Mouse (Mus musculus) erythroblast, embryonic 14.5 days (primary cell): Measurements from ENCODE around the gene Nmnat1. TPM values are rescaled to one million over a fixed set of nuclear protein-coding genes. Genes with fewer than 3 reads are reported as not detected.

Experiments used
- H3K27me3 ChIP-seq: 2 replicates; pipeline ENCODE4 v1.6.1; 2012; ENCODE audit warnings: inconsistent platforms; ENCODE audit not compliant: control insufficient read depth
- H3K36me3 ChIP-seq: 2 replicates; pipeline ENCODE4 v1.6.1; 2012; ENCODE audit warnings: mild to moderate bottlenecking, inconsistent platforms; ENCODE audit not compliant: control insufficient read depth
- H3K4me1 ChIP-seq: 2 replicates; pipeline ENCODE4 v1.6.1; 2012; ENCODE audit warnings: inconsistent platforms; ENCODE audit not compliant: control insufficient read depth
- H3K4me3 ChIP-seq: replicated peaks from 2 replicates; pipeline ENCODE3; 2012; ENCODE audit warnings: moderate library complexity, mild to moderate bottlenecking, inconsistent platforms
- H3K9me3 ChIP-seq: 2 replicates; pipeline ENCODE4 v1.6.1; 2012; ENCODE audit warnings: low read length, inconsistent platforms, mixed read lengths; ENCODE audit not compliant: control insufficient read depth
- GATA1 ChIP-seq: IDR thresholded peaks from 2 replicates; pipeline ENCODE4 v1.6.1; 2012; ENCODE audit warnings: low read length, inconsistent platforms, mixed read lengths
- TAL1 ChIP-seq: IDR thresholded peaks from 3 replicates; pipeline ENCODE4 v1.6.1; 2012; ENCODE audit warnings: low read length, inconsistent platforms, mixed read lengths
- polyA plus RNA-seq: library from polyadenylated mRNA; stranded (reverse); fragments of >175 nt; gene quantifications from 2 replicates; pipeline ENCODE4 v1.2.3, GENCODE M21; 2012

Gene Nmnat1
- polyA plus RNA-seq, 1 experiment = 0.17 TPM

GRCm38 (mm10) chr4:149499790-149500189, 14.8 kb upstream of the Nmnat1 start:
- TF ChIP-seq GATA1 (no peak), TAL1 (no peak)
- Histone ChIP-seq H3K27me3 (no peaks in the 10 kb centered on the region), H3K4me3 (no peak overlapping the region), H3K36me3 (peaks cover 54% of the 10 kb centered on the region), H3K9me3 (no peaks in the 10 kb centered on the region), H3K4me1 (no peaks in the 10 kb centered on the region)

DNA sequence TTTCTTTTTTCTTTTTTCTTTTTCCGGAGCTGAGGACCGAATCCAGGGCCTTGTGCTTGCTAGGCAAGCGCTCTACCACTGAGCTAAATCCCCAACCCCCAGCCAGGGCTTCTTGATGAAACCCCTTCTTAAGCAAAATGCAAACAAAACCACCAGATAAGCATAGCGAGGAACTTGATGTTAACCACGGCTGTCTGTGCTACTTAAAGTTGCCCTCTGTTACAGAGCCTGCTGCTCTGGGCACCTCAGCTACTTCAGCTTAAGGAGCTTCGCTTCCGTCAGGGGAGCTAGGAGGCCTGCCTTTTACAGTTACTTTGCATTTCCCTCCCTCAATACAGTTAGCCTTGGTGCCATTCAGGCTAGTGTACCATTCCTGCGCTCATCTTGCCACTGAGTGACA, 13.9 kb upstream of the Nmnat1 start:
- Histone ChIP-seq H3K4me3 (no peak overlapping the region), H3K4me1 (no peaks in the 10 kb centered on the region), H3K9me3 (no peaks in the 10 kb centered on the region), H3K36me3 (peaks cover 62% of the 10 kb centered on the region), H3K27me3 (no peaks in the 10 kb centered on the region)
- TF ChIP-seq GATA1 = no peak
- no peak for TF ChIP-seq TAL1

- H3K4me3 ChIP-seq = no peak overlapping the region
- H3K36me3 ChIP-seq = peaks cover 71% of the 10 kb centered on the region
- no peaks in the 10 kb centered on the region for H3K9me3 ChIP-seq
- H3K4me1 ChIP-seq = no peaks in the 10 kb centered on the region
- TF ChIP-seq GATA1 = no peak
- TF ChIP-seq TAL1 = no peak
- H3K27me3 ChIP-seq = no peaks in the 10 kb centered on the region
Measured at GRCm38 (mm10) chr4:149496612-149497011, 11.6 kb upstream of the Nmnat1 start.

- peaks cover 3% of the 10 kb centered on the region; the same call in 1 of the 2 replicates for H3K9me3 ChIP-seq
- H3K4me3 ChIP-seq = no peak overlapping the region
- H3K27me3 ChIP-seq = no peaks in the 10 kb centered on the region
- TF ChIP-seq GATA1 = no peak
- TF ChIP-seq TAL1 = no peak
- peaks cover 7% of the 10 kb centered on the region for H3K4me1 ChIP-seq
- peaks cover 80% of the 10 kb centered on the region for H3K36me3 ChIP-seq
Measured at GRCm38 (mm10) chr4:149491151-149491550, 6.1 kb upstream of the Nmnat1 start.

- H3K4me3 ChIP-seq = no peak overlapping the region
- H3K36me3 ChIP-seq = peaks cover 67% of the 10 kb centered on the region
- peaks cover 3% of the 10 kb centered on the region; the same call in 1 of the 2 replicates for H3K9me3 ChIP-seq
- no peaks in the 10 kb centered on the region for H3K27me3 ChIP-seq
- no peak for TF ChIP-seq TAL1
- no peak for TF ChIP-seq GATA1
- peaks cover 20% of the 10 kb centered on the region for H3K4me1 ChIP-seq
Measured at GRCm38 (mm10) chr4:149489415-149490240, 4.6 kb upstream of the Nmnat1 start.

DNA sequence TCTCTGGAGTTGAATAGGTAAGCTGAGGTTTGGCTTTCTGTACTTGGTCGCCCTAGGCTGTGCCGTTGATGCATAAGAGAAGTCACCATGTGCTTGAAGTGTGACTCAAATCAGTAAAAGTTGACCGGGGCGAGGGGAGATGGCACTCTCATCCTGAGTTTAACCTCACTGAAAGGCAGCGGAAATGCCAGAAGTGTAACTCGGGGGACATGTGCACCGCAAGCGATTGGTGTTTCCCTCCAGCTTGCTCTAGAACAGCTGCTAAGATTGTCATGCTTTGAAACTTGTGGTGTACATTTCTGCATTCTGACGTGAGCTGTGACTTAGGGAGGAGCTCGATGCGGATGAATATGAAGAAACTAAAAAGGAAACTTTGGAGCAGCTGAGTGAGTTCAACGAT, 2.7 kb upstream of the Nmnat1 start:
- Histone ChIP-seq H3K36me3 (peaks cover 50% of the 10 kb centered on the region), H3K9me3 (peaks cover 3% of the 10 kb centered on the region; the same call in 1 of the 2 replicates), H3K4me3 (no peak overlapping the region), H3K27me3 (no peaks in the 10 kb centered on the region), H3K4me1 (peaks cover 27% of the 10 kb centered on the region)
- TF ChIP-seq TAL1 (no peak), GATA1 (no peak)

DNA sequence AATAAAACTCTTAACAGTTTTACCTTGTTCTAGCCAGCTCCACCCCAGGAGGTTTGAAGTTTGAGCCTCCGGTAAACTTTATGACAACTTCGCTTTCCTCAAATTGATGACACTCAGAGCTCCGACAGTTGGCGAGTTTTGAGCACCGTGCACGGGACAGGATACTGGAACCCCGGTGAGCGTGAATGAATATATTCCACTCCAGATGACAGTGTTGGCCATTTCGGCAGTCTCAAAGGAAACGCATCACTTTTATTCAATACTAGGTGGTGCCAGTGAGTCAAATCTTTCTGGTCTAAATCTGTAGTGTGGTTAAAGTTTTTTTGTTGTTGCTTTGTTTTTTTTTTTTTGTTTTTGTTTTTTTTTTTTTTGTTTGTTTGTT, 814 bp upstream of the Nmnat1 start:
- Histone ChIP-seq H3K36me3 (peaks cover 40% of the 10 kb centered on the region), H3K27me3 (no peaks in the 10 kb centered on the region), H3K9me3 (no peaks in the 10 kb centered on the region), H3K4me3 (peak overlapping the region; percentile 92), H3K4me1 (peaks cover 27% of the 10 kb centered on the region)
- TF ChIP-seq TAL1 (no peak), GATA1 (no peak)

GRCm38 (mm10) chr4:149484566-149484965, 436 bp downstream of the Nmnat1 start:
- H3K4me3 ChIP-seq = peak overlapping the region; percentile 92
- TF ChIP-seq TAL1 (no peak), GATA1 (no peak)
- H3K9me3 ChIP-seq = no peaks in the 10 kb centered on the region
- peaks cover 30% of the 10 kb centered on the region for H3K36me3 ChIP-seq
- H3K27me3 ChIP-seq = no peaks in the 10 kb centered on the region
- H3K4me1 ChIP-seq = peaks cover 27% of the 10 kb centered on the region

GRCm38 (mm10) chr4:149477078-149477477, 7.9 kb downstream of the Nmnat1 start, which contains the start of gene Tmem274:
Gene Tmem274 (plus strand): TSS chr4:149477378.
- Histone ChIP-seq H3K36me3 (peaks cover 15% of the 10 kb centered on the region), H3K9me3 (no peaks in the 10 kb centered on the region), H3K27me3 (no peaks in the 10 kb centered on the region), H3K4me3 (no peak within 1 kb of the TSS), H3K4me1 (no peaks in the 10 kb centered on the region)
- TF ChIP-seq GATA1 = no peak
- TF ChIP-seq TAL1 = no peak
